Mouse (Mus musculus): ENCODE results near the gene Smox.

Smox gene

GRCm38 (mm10) chr2:131486046-131486445 lies 5.2 kb upstream of the Smox start:
- no peak for DNase-seq

DNA sequence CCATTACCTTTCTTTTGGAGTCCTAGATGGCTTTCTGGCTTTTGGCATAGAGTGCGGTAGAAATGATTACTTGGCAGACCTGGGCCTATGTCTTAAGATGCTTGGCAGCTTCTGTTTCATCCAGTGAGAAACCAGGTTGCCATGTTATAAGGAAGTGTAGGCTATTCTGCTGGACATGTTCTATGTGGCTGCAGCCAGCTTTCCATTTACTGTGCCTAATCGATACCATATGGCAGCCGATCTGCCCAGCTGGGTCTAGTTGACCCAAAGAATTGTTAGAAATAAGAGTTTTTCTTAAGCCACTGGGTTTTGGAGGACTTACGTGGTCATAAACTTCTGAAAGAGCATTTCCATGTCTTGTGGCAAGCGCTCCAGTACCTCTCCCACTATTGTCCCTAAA lies 4.0 kb upstream of the Smox start:
- DNase-seq, result no peak

DNA sequence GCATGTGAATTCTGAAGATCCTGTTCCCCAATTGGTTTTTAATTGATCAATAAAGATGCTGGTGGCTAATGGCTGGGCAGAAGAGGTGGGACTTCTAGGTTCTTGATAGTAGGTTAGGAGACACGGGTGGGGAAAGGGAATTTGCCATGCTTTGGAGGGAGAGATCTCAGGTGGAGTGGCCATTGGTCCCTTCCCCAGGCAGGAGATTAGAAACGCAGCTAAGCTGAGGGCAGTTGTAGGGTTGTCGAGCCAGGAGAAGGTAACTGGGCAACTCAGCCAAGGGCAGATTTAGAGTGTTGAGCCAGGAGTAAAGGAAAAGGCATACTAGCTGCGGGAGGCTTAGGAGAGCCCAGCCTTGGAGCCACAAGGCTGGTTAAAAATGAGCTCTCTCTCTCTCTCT lies 3.0 kb upstream of the Smox start:
- DNase-seq, result no peak

DNA sequence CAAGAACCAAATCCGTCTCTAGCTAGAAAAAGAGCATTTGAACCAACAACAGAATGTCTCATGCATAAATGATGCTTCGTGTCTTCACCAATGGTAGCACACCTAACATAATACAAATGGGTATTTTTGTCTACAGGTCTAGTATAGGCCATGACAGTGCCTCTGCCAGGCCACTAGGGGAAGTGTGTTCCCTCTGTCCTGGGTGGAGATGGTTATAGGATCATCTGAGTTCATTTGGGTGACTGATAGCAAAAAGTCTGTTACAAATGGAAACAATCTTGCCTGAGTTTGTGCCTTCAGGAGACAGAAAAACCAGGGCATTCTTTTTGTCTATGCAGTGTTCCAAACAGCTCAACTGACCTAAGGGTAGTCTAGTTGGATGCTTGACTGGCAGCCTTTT lies 2.4 kb upstream of the Smox start:
- DNase-seq, result no peak

GRCm38 (mm10) chr2:131489591-131489990 lies 1.7 kb upstream of the Smox start:
- peak; percentile 74 for DNase-seq

DNA sequence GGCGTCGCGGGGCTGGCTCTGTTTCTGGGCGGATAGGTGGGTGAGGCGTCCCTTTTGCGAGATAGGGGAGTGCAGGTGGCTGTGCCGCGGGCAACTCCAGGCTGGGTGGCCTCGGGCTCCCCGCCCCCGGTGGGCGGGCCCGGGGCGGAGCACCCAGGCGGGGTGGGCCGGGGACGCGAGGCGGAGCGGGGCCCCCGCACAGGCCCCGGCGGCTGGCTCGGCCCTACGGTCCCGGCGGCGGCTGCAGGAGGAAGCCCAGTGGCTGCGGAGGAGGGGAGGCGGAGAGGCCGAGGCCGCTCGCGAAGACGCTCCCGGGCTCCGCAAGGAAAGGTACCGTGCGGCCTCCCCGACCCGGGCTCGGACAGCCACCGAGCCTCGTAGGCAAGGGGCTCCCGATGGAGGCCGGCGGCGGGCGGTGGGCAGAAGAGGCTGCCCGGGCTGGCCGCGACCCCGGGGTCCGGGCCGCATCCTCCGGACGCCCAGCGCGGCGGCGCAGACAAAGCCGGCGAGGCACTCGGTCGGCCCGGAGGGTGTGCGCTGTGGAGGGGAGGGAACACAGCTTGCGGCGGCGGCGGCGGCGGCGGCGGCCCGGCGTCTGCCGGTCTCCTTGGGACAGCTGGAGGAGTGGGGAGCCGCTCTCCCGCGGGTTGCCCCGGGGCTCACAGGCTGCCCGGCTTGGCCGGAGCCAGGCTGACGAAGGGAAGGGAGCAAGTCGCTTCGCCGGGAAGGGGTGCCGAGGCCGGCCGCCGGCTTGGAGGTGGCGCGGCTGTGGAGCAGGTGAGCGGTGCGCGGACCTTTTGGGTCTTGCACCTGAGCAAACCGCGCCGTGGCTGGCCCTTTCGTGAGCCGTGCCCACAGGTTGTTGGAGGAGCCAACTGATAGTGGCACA lies 655 bp downstream of the Smox start:
- peak; percentile 87 for DNase-seq

- DNase-seq, result no peak
These were observed 1.4 kb downstream of the Smox start for GRCm38 (mm10) chr2:131492596-131493139.

DNA sequence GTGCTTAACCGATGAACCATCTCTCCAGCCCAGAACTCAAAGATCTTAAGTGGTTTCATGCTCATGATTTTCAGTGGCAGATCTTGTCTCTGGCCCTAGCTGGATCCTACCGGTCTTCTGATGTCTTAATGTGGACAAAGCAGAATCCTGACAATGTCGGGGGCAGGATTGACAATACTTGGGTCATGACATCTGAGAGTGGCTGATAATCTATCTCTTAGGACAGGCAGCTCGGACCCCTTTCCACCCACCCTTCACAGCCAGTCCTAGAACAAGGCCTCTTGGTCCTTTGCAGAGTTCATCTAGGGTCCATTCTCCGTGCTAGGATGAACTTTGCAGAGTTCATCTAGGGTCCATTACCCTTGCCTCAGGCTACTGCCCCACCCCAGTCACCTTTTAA lies 2.1 kb downstream of the Smox start:
- no peak for DNase-seq

- DNase-seq, result no peak
These were observed 4.0 kb downstream of the Smox start for GRCm38 (mm10) chr2:131495256-131495655.

- no peak for DNase-seq
These were observed 5.0 kb downstream of the Smox start for GRCm38 (mm10) chr2:131496125-131496820.

- no peak for DNase-seq
These were observed 6.0 kb downstream of the Smox start for GRCm38 (mm10) chr2:131497224-131497856.

DNA sequence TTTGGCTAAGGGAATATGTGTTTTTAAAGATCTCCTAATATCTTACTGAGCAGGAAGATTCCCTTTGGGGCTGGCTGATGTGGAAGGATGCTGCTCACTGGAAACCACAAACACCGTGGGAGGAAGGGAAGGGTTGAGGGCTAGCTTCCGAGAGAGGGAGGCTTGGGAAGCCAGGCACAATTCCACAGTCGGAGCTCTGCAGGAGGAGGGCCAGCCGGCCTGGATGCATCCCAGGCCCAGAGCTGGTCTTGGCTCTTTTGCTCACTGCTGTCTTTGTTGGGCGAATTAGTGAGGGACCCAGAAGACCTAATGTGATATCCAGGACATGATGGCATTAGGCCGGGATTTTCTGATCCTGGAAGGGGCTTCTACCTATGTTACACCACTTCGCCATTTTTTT lies 6.9 kb downstream of the Smox start:
- peak; percentile 60 for DNase-seq

- no peak for DNase-seq
These were observed 8.1 kb downstream of the Smox start for GRCm38 (mm10) chr2:131499290-131499845.

DNA sequence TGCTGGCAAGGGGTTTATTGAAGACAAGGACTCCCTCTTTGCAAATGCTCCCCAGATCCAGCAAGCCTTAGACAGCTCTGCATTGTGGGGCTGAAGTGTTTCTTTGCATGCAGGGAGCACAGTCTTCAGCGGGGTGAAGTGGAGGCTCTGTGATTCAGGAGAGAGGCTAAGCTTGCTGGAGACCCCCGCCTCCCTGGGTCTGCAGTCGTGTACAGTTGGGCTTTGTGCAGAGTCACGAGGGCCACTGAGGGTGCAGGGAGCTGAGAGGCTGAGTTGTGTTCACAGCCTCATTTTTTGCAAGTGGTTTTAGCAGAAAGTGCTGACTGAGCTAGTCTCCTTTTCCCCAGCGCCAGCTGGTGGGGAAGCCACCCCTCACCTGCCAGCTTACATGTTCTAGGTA lies 10.6 kb downstream of the Smox start:
- DNase-seq, result no peak

DNA sequence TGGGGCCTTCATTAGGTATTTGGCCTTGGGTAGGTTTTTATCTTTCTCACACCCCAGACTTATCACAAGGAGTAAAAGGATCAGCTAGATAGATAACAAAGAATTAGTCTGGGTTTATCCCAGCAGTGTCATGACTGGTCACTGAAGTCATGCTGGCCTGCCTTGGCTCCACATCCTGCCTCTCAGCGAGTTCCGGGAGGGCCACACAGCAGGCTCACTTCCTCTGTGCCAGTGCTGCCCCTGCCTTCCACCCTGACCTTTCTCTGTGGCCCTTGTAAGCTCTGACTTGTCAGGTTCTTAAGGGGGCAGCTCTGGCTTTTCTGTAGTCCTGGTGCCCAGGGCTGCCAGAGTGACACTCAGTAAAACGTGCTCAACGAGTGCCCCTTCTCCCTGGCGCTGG lies 11.3 kb downstream of the Smox start:
- no peak for DNase-seq

- no peak for DNase-seq
These were observed 14.1 kb downstream of the Smox start for GRCm38 (mm10) chr2:131505431-131505830.

DNA sequence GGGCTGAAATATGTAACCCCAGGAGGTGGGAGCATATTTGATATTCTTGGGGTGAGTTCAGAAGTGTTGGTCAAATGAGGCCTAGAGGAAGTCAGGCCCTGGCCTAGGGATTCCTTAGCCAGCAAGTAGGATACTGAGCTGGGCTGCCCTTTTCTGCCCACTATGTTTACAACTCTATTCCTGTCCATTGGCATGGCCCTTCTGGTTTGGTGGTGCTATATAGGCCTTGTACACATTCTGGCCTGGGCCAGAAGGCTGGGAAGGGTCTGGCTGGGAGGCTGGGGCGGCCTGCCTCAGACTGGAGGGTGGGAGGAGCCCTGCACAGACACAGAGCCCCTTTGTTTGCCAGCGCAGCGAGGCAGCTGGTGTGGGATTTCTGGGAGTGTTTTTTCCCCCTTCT lies 15.1 kb downstream of the Smox start:
- DNase-seq, result no peak

GRCm38 (mm10) chr2:131508501-131508900 lies 17.2 kb downstream of the Smox start:
- DNase-seq, result peak; percentile 54

DNA sequence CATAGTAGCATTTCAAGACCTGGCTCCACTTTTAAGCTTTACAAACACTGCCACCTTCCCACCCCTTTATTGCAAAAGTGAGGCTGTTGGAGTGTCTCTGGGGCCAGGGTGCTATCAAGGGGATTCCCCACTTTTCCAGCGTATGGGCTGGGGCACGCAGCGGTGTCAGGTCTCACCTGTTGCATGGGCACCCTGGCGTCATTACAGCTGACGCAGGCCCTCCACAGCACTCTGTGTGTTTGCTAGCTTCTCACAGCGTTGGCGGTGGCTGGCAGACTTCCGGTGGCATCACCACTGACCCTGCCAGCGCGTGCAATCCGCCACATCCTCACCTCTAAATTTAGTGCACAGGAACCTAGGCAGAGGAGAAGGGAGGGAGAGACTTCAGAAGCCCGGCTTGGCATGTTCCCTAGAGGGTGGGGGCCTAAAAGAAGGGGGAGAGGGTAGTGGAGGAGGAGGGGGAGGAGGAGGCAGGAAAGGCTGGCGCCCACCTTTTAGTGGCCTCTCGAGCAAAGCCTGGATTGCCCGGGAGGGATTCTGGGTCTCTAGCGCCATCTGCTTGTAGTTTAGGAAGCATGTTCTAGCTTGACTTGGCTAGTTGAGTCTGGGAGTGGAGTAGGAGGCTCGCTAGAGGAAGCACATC lies 18.5 kb downstream of the Smox start:
- DNase-seq, result peak; percentile 43

DNA sequence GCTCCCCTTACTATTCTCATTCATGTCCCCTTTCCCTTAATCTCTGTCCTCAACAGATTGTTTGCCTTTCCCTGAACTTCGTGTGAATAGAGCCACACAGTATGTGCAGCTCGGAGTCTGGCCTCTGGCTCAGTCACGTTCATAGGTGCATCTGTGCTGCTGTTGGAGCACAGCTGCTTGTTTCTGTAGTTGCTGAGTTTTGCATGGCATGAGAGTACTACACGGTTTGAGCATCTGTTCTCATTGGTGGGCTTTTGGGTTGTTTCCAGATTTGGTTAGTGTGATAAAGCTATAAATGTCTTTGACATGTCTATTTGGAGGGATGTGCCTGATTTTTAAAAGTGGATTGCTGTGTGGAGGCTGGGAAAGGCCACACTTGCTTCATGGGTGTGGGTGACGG lies 19.2 kb downstream of the Smox start:
- DNase-seq, result no peak

GRCm38 (mm10) chr2:131513477-131513876 lies 22.2 kb downstream of the Smox start:
- no peak for DNase-seq

DNA sequence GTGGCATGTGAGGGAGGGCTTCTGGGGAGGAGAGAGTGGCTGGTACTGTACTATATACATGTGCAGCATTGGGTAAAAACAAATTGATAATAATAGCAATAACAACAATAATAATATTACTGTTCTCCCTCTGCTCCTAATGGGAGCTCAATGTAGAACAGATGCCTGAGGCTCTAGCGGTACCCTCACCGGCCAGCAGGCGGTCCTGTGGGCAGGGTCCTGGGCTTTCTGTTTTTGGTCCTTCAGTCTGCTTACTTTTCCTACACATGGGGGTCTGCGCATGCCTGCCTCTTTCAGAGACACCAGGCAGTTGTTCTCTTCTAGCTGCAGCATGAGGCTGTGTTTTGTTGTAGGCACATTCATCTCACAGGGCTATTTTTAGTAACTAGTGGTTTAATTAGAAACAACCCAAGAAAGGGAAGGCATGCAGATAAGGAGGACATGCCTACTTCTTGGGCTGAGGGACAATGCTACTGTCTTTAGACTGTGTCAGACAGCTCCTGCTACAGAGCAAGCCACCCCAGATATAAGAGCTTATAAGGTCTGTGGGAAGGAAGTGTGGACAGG lies 22.8 kb downstream of the Smox start:
- no peak for DNase-seq
